Mouse (Mus musculus) lung, postnatal 0 days (tissue): ENCODE data around the gene Gm49711.

Source experiments
- CTCF ChIP-seq: IDR thresholded peaks from 2 replicates; pipeline ENCODE4 v1.5.1; 2016; ENCODE audit warnings: antibody characterized with exemption, mild to moderate bottlenecking
- EP300 ChIP-seq: IDR thresholded peaks from 2 replicates; pipeline ENCODE4 v1.6.1; 2016; ENCODE audit warnings: antibody characterized with exemption, mild to moderate bottlenecking, control low read depth

DNA sequence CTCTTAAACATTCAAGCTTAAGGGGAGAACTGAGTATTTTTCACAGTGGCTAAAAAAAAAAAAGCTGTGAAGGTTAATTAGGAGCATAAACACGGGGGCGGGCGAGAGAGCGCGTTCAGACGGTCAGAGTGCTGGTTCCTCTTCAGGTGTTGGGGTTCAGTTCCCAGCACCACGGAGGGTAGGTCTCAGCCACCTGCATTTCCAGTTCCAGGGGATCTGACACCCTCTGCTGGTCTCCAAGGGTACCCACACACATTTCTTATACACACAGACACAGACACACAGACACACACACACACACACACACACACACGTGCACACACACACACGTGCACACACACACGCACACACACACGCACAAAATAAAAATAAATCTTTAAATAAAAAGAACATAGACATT, 18.1 kb upstream of the Gm49711 start:
- TF ChIP-seq CTCF, result no peak
- TF ChIP-seq EP300, result no peak
